Mouse (Mus musculus) frontal cortex, postnatal 25 days (tissue): ENCODE data around the gene Sf3b6.

ENCODE experiments used
- DNase-seq, 2 experiments: peaks; one replicate each; pipeline ENCODE4 v3.0.0; 2022; ENCODE audit warnings: low spot score in 2 of 2

Gene Sf3b6

DNA sequence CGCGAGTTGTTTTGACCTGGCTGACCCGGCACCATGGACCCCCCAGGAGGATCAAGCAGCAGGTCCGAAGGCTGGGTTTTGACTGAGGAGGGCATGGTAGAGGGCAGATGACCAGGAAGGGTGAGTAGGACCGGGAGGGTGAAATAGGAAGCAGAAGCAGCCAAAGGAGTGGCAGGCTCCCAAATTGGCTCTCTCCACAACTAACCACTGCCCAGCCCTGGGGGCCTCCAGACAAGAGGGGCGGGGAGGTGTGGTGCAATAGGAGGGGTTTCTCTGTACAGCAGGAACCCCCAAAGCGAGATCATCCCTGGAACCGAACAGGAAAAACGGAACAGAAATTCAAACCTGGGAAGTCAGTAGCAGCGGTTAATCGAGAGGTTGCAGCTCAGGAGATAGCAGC, 23.4 kb downstream of the Sf3b6 start:
- DNase-seq = no peak

GRCm38 (mm10) chr12:4841392-4841887, 24.1 kb downstream of the Sf3b6 start, which contains the start of gene Fkbp1b:
Gene Fkbp1b, minus strand, starts transcription at chr12:4841591.
- no peak for DNase-seq

GRCm38 (mm10) chr12:4842456-4842855, 25.1 kb downstream of the Sf3b6 start:
- no peak for DNase-seq

- peak; percentile 74 to 80 for DNase-seq
These were observed 25.7 kb downstream of the Sf3b6 start, which contains the start of gene Wdcp for GRCm38 (mm10) chr12:4842890-4843597. Gene Wdcp, plus strand, starts transcription at chr12:4843303.

GRCm38 (mm10) chr12:4843741-4844140, 26.4 kb downstream of the Sf3b6 start:
- DNase-seq = no peak

DNA sequence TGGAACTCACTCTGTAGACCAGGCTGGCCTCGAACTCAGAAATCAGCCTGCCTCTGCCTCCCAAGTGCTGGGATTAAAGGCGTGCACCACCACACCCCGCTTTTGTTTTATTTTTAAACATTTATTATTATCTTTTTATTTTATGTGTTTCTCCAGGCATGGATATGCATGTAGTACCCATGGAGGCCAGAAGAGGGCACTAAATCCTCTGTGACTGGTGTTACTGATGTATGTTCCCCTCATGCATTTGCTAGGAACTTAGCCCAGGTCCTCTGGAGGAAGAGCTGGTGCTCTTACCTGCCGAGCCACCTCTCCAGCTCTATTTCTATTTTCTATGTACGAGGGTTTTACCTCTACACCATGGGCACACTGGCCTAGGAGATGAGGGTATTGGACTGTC, 38.8 kb downstream of the Sf3b6 start:
- no peak for DNase-seq

DNA sequence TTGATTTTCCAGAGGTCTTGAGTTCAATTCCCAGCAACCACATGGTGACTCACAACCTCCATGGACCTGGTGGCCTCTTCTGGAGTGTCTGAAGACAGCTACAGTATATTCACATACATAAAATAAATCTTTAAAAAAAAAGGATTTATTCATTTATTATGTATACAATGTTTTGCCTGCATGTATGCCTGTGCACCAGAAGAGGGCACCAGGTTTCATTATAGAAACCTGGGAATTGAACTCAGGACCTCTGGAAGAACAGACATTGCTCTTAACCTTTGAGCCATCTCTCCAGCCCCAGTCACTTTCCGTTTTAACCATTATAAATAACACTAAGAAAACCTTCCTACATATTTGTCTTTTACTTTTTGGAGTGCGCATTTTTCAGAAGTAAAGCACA, 39.5 kb downstream of the Sf3b6 start:
- DNase-seq = no peak

GRCm38 (mm10) chr12:4859241-4859914, 42.0 kb downstream of the Sf3b6 start:
- DNase-seq = no peak

- DNase-seq = no peak
These were observed 45.3 kb downstream of the Sf3b6 start for GRCm38 (mm10) chr12:4862672-4863071.

- DNase-seq = no peak
These were observed 46.5 kb downstream of the Sf3b6 start for GRCm38 (mm10) chr12:4863654-4864337.

DNA sequence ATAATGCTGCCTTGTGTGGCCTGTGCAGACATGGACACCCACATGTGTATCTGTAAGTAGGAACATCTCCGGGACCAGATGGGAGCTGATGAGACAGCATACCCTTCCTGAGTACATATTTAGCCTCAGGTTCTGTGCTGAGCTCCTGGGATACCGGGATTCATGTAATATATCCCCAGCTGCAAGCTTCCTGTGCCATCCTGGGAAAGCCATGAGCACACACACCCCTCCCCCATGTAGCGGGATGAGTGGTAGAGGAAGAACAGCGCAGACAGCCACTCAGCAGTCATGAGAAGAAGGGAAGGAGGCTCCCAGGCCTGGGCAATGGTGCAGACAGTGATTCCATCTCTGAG, 47.0 kb downstream of the Sf3b6 start:
- no peak for DNase-seq

- DNase-seq = no peak
These were observed 51.6 kb downstream of the Sf3b6 start for GRCm38 (mm10) chr12:4868924-4869323.

- no peak for DNase-seq
These were observed 53.9 kb downstream of the Sf3b6 start for GRCm38 (mm10) chr12:4871260-4871659.

- no peak for DNase-seq
These were observed 54.9 kb downstream of the Sf3b6 start for GRCm38 (mm10) chr12:4872273-4872672.

DNA sequence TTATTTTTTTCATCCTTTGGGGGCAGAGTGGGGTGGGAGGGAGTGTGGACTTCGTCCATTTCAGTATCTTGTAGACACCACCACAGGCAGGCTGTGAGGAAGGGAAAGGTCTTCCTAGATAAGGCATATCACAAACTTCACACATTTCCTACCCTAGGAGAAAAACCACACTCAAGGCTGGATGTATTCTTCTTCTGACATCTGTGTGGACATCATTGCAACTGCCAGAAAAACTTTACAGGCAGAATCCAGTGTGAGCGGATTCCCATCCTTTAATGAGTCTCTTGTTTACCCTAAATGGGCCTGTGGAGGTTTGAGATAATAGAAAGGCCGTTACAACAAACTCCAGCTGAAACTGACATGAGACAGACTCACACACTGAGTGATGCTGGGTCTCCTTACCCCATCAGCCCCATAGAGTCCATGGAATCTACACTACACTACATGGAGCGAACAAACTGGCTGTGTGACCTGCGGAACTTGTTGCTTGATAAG, 55.7 kb downstream of the Sf3b6 start:
- DNase-seq = no peak

GRCm38 (mm10) chr12:4873531-4873930, 56.2 kb downstream of the Sf3b6 start:
- DNase-seq = no peak

GRCm38 (mm10) chr12:4874161-4874927, 57.0 kb downstream of the Sf3b6 start, which contains the start of gene Mfsd2b:
Gene Mfsd2b, minus strand, starts transcription at chr12:4874359.
- no peak for DNase-seq

DNA sequence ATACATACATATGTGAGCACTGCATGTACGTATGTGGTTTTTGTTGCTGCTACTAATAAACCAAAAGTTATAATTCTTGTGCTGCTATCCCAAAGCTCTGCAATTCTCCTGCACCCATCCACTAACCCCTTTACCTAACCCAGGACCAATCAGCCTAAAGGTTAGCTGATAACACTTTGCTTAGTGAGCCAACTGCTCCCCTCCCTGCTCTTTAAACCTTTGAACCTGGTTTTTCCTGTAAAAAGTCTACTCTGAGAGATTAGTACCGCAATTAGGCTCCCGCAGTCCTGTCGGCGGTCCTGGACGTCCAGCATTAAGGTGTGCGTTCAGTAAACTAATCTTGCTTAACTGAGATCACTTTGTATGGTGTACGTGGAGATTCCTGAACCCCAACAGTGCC, 58.3 kb downstream of the Sf3b6 start:
- no peak for DNase-seq
